Mouse (Mus musculus): ENCODE data around the gene Lst1.

DNA sequence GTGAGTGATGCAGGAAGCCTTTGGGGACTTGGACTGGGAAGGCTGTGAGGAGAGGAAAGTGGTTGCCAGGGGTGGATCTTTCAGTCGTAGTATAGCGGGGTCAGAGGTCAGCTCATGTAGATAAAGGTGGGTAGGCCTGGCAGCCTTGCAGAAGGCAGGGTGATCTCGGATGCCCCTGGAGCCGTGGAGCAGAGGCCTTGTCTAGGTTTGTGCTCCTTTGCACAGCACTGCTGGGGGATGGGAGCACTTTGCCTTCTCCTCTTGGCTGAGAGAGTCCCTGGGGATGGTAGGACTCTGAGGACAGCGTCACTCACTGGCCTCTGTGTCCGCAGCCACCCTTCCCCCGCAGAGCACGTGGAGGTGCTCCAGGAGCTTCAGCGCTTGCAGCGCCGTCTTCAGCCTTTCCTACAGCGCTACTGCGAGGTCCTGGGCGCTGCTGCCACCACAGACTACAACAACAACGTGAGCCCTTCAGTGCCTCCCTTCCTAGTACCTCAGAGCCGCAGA is 47.7 kb downstream of the Lst1 start:
- TF ChIP-seq GATA1 (IDR thresholded peaks at IDR 0.05; ENCODE audit: borderline replicate concordance, low read length) (no peak), FLI1 (IDR thresholded peaks at IDR 0.05; ENCODE audit: low read length) (no peak)

All from megakaryocyte, embryonic 14.5 days (primary cell).